Mouse (Mus musculus): Measurements from ENCODE around the gene Zbtb8os. TPM values are rescaled to one million over a fixed set of nuclear protein-coding genes. Genes with fewer than 3 reads are reported as not detected.
"Not testable (repeated sequence)": the region's sequence is repeated elsewhere in the genome, so short reads cannot be mapped to it uniquely, and the experiment has no call there.

The Zbtb8os gene
- polyA plus RNA-seq, 1 experiment from 2014 or later, result 42.7 TPM

GRCm38 (mm10) chr4:129341888-129342287 is 6.4 kb downstream of the Zbtb8os start:
- H3K27me3 ChIP-seq (ENCODE audit: control insufficient read depth, insufficient read depth, low read length), result no peaks in the 10 kb centered on the region
- DNase-seq (ENCODE audit: low spot score) (no peak), ATAC-seq (ENCODE audit: low FRiP score) (no peak)
- no peak overlapping the region for H3K4me3 ChIP-seq (ENCODE audit: low read depth, low read length)
- no peak overlapping the region for H3K27ac ChIP-seq (ENCODE audit: low read depth, low read length)
- no peaks in the 10 kb centered on the region for H3K4me1 ChIP-seq (replicated peaks; ENCODE audit: control insufficient read depth, insufficient read depth, low read length)
- H3K4me2 ChIP-seq (replicated peaks; ENCODE audit: low read depth, low read length), result no peak overlapping the region
- WGBS, result 93% methylated on average over 1 of the region's 1 CpGs
- H3K9ac ChIP-seq (ENCODE audit: low read depth, low read length), result no peak overlapping the region
- H3K36me3 ChIP-seq (ENCODE audit: control insufficient read depth, insufficient read depth, low read length), result peaks cover 3% of the 10 kb centered on the region; the same call in 1 of the 2 replicates
- no peaks in the 10 kb centered on the region for H3K9me3 ChIP-seq (ENCODE audit: control insufficient read depth, low read length)

- H3K9me3 ChIP-seq (ENCODE audit: control insufficient read depth, low read length), result no peaks in the 10 kb centered on the region
- DNase-seq (ENCODE audit: low spot score) (no peak), ATAC-seq (ENCODE audit: low FRiP score) (no peak)
- H3K4me1 ChIP-seq (replicated peaks; ENCODE audit: control insufficient read depth, insufficient read depth, low read length), result no peaks in the 10 kb centered on the region
- no peak overlapping the region for H3K9ac ChIP-seq (ENCODE audit: low read depth, low read length)
- H3K36me3 ChIP-seq (ENCODE audit: control insufficient read depth, insufficient read depth, low read length), result peaks cover 3% of the 10 kb centered on the region; the same call in 1 of the 2 replicates
- 91% methylated on average over 2 of the region's 2 CpGs for WGBS
- H3K4me2 ChIP-seq (replicated peaks; ENCODE audit: low read depth, low read length), result no peak overlapping the region
- no peak overlapping the region for H3K27ac ChIP-seq (ENCODE audit: low read depth, low read length)
- H3K4me3 ChIP-seq (ENCODE audit: low read depth, low read length), result no peak overlapping the region
- no peaks in the 10 kb centered on the region for H3K27me3 ChIP-seq (ENCODE audit: control insufficient read depth, insufficient read depth, low read length)
These were observed 7.2 kb downstream of the Zbtb8os start for GRCm38 (mm10) chr4:129342705-129343104.

- Histone ChIP-seq H3K36me3 (ENCODE audit: control insufficient read depth, insufficient read depth, low read length) (peaks cover 3% of the 10 kb centered on the region; the same call in 1 of the 2 replicates), H3K4me2 (replicated peaks; ENCODE audit: low read depth, low read length) (no peak overlapping the region), H3K27ac (ENCODE audit: low read depth, low read length) (no peak overlapping the region), H3K4me3 (ENCODE audit: low read depth, low read length) (no peak overlapping the region), H3K27me3 (ENCODE audit: control insufficient read depth, insufficient read depth, low read length) (no peaks in the 10 kb centered on the region), H3K9ac (ENCODE audit: low read depth, low read length) (no peak overlapping the region), H3K4me1 (replicated peaks; ENCODE audit: control insufficient read depth, insufficient read depth, low read length) (no peaks in the 10 kb centered on the region), H3K9me3 (ENCODE audit: control insufficient read depth, low read length) (no peaks in the 10 kb centered on the region)
- ATAC-seq (ENCODE audit: low FRiP score) (no peak), DNase-seq (ENCODE audit: low spot score) (no peak)
- 90% methylated on average over 15 of the region's 15 CpGs for WGBS
These were observed 11.1 kb downstream of the Zbtb8os start for GRCm38 (mm10) chr4:129346481-129347154.

GRCm38 (mm10) chr4:129350644-129351043 is 15.1 kb downstream of the Zbtb8os start:
- H3K9me3 ChIP-seq (ENCODE audit: control insufficient read depth, low read length), result no peaks in the 10 kb centered on the region
- H3K27ac ChIP-seq (ENCODE audit: low read depth, low read length), result no peak overlapping the region
- no peak for ATAC-seq (ENCODE audit: low FRiP score)
- H3K4me2 ChIP-seq (replicated peaks; ENCODE audit: low read depth, low read length), result no peak overlapping the region
- WGBS, result 25% methylated on average over 1 of the region's 1 CpGs
- no peaks in the 10 kb centered on the region for H3K4me1 ChIP-seq (replicated peaks; ENCODE audit: control insufficient read depth, insufficient read depth, low read length)
- no peaks in the 10 kb centered on the region for H3K27me3 ChIP-seq (ENCODE audit: control insufficient read depth, insufficient read depth, low read length)
- no peaks in the 10 kb centered on the region for H3K36me3 ChIP-seq (ENCODE audit: control insufficient read depth, insufficient read depth, low read length)
- H3K9ac ChIP-seq (ENCODE audit: low read depth, low read length), result no peak overlapping the region
- peak; percentile 89 for DNase-seq (ENCODE audit: low spot score)
- H3K4me3 ChIP-seq (ENCODE audit: low read depth, low read length), result no peak overlapping the region

- H3K36me3 ChIP-seq (ENCODE audit: control insufficient read depth, insufficient read depth, low read length), result no peaks in the 10 kb centered on the region
- DNase-seq (ENCODE audit: low spot score) (no peak), ATAC-seq (ENCODE audit: low FRiP score) (no peak)
- H3K4me3 ChIP-seq (ENCODE audit: low read depth, low read length), result no peak overlapping the region
- H3K9ac ChIP-seq (ENCODE audit: low read depth, low read length), result no peak overlapping the region
- H3K27ac ChIP-seq (ENCODE audit: low read depth, low read length), result no peak overlapping the region
- no peak overlapping the region for H3K4me2 ChIP-seq (replicated peaks; ENCODE audit: low read depth, low read length)
- no peaks in the 10 kb centered on the region for H3K4me1 ChIP-seq (replicated peaks; ENCODE audit: control insufficient read depth, insufficient read depth, low read length)
- no peaks in the 10 kb centered on the region for H3K27me3 ChIP-seq (ENCODE audit: control insufficient read depth, insufficient read depth, low read length)
- 75% methylated on average over 6 of the region's 6 CpGs for WGBS
- H3K9me3 ChIP-seq (ENCODE audit: control insufficient read depth, low read length), result no peaks in the 10 kb centered on the region
These were observed 15.6 kb downstream of the Zbtb8os start for GRCm38 (mm10) chr4:129351111-129351510.

- no peaks in the 10 kb centered on the region for H3K36me3 ChIP-seq (ENCODE audit: control insufficient read depth, insufficient read depth, low read length)
- H3K27ac ChIP-seq (ENCODE audit: low read depth, low read length), result no peak overlapping the region
- no peaks in the 10 kb centered on the region for H3K9me3 ChIP-seq (ENCODE audit: control insufficient read depth, low read length)
- H3K27me3 ChIP-seq (ENCODE audit: control insufficient read depth, insufficient read depth, low read length), result no peaks in the 10 kb centered on the region
- H3K4me2 ChIP-seq (replicated peaks; ENCODE audit: low read depth, low read length), result no peak overlapping the region
- WGBS, result 92% methylated on average over 12 of the region's 12 CpGs
- DNase-seq (ENCODE audit: low spot score), result no peak
- H3K4me1 ChIP-seq (replicated peaks; ENCODE audit: control insufficient read depth, insufficient read depth, low read length), result no peaks in the 10 kb centered on the region
- no peak for ATAC-seq (ENCODE audit: low FRiP score)
- H3K4me3 ChIP-seq (ENCODE audit: low read depth, low read length), result no peak overlapping the region
- H3K9ac ChIP-seq (ENCODE audit: low read depth, low read length), result no peak overlapping the region
These were observed 17.7 kb downstream of the Zbtb8os start for GRCm38 (mm10) chr4:129353176-129353575.

GRCm38 (mm10) chr4:129354236-129354635 is 18.7 kb downstream of the Zbtb8os start:
- Histone ChIP-seq H3K27me3 (ENCODE audit: control insufficient read depth, insufficient read depth, low read length) (no peaks in the 10 kb centered on the region), H3K9ac (ENCODE audit: low read depth, low read length) (no peak overlapping the region), H3K27ac (ENCODE audit: low read depth, low read length) (no peak overlapping the region), H3K4me1 (replicated peaks; ENCODE audit: control insufficient read depth, insufficient read depth, low read length) (no peaks in the 10 kb centered on the region), H3K4me2 (replicated peaks; ENCODE audit: low read depth, low read length) (no peak overlapping the region), H3K4me3 (ENCODE audit: low read depth, low read length) (no peak overlapping the region), H3K9me3 (ENCODE audit: control insufficient read depth, low read length) (no peaks in the 10 kb centered on the region), H3K36me3 (ENCODE audit: control insufficient read depth, insufficient read depth, low read length) (no peaks in the 10 kb centered on the region)
- 90% methylated on average over 15 of the region's 15 CpGs for WGBS
- no peak for ATAC-seq (ENCODE audit: low FRiP score)
- DNase-seq (ENCODE audit: low spot score), result no peak

GRCm38 (mm10) chr4:129357613-129358163 is 22.2 kb downstream of the Zbtb8os start:
- Histone ChIP-seq H3K4me2 (replicated peaks; ENCODE audit: low read depth, low read length) (no peak overlapping the region), H3K27me3 (ENCODE audit: control insufficient read depth, insufficient read depth, low read length) (no peaks in the 10 kb centered on the region), H3K9me3 (ENCODE audit: control insufficient read depth, low read length) (no peaks in the 10 kb centered on the region), H3K4me3 (ENCODE audit: low read depth, low read length) (no peak overlapping the region), H3K27ac (ENCODE audit: low read depth, low read length) (no peak overlapping the region), H3K36me3 (ENCODE audit: control insufficient read depth, insufficient read depth, low read length) (no peaks in the 10 kb centered on the region), H3K9ac (ENCODE audit: low read depth, low read length) (no peak overlapping the region), H3K4me1 (replicated peaks; ENCODE audit: control insufficient read depth, insufficient read depth, low read length) (no peaks in the 10 kb centered on the region)
- WGBS, result 91% methylated on average over 15 of the region's 15 CpGs
- ATAC-seq (ENCODE audit: low FRiP score) (no peak), DNase-seq (ENCODE audit: low spot score) (no peak)

GRCm38 (mm10) chr4:129362238-129362637 is 26.7 kb downstream of the Zbtb8os start:
- H3K27me3 ChIP-seq (ENCODE audit: control insufficient read depth, insufficient read depth, low read length); ATAC-seq (ENCODE audit: low FRiP score); H3K4me2 ChIP-seq (replicated peaks; ENCODE audit: low read depth, low read length); H3K9me3 ChIP-seq (ENCODE audit: control insufficient read depth, low read length); DNase-seq (ENCODE audit: low spot score); H3K9ac ChIP-seq (ENCODE audit: low read depth, low read length); H3K4me3 ChIP-seq (ENCODE audit: low read depth, low read length); H3K27ac ChIP-seq (ENCODE audit: low read depth, low read length); H3K4me1 ChIP-seq (replicated peaks; ENCODE audit: control insufficient read depth, insufficient read depth, low read length); H3K36me3 ChIP-seq (ENCODE audit: control insufficient read depth, insufficient read depth, low read length): not testable (repeated sequence)
- WGBS, result 92% methylated on average over 3 of the region's 3 CpGs

All from hindbrain, embryonic 11.5 days (tissue).